Comparison of ENCODE assay signal across 8 mouse cellular contexts in genomic region chr7:74367350-74367749, GRCm38 (mm10).
A peak's percentile ranks its signal among the peaks of the same experiment; 100 is the strongest.
DNase-seq lines count a peak whose midpoint lies in the region; ATAC-seq and TF ChIP-seq lines count a peak whose summit lies in the region.

No protein-coding gene starts in this region.

- 31% methylated on average over 7 of the region's 7 CpGs for WGBS in heart, postnatal 0 days
- 28% methylated on average over 7 of the region's 7 CpGs for WGBS in hindbrain, embryonic 14.5 days
- WGBS in liver, postnatal 0 days (ENCODE audit: insufficient replicate concordance), result 40% methylated on average over 7 of the region's 7 CpGs

- no peak for ATAC-seq in heart, postnatal 0 days (ENCODE audit: insufficient read depth, low read depth)
- ATAC-seq in hindbrain, embryonic 14.5 days (ENCODE audit: low FRiP score), result no peak
- ATAC-seq in liver, postnatal 0 days, result no peak

- no peaks in the 10 kb centered on the region for H3K4me1 ChIP-seq in heart, postnatal 0 days (ENCODE audit: control insufficient read depth, insufficient read depth)
- H3K4me1 ChIP-seq in MEL (ENCODE audit: control insufficient read depth in 1 of 2, insufficient read depth in 2 of 2, low read length in 2 of 2), result peaks cover 0 to 11% of the 10 kb centered on the region in 2 experiments
- H3K4me1 ChIP-seq in hindbrain, embryonic 14.5 days (replicated peaks; ENCODE audit: control insufficient read depth, insufficient read depth, low read length), result peaks cover 9% of the 10 kb centered on the region
- H3K4me1 ChIP-seq in liver, postnatal 0 days (ENCODE audit: insufficient read depth), result no peaks in the 10 kb centered on the region

- H3K79me2 ChIP-seq in MEL (ENCODE audit: control insufficient read depth, insufficient read depth, low read length, poor library complexity), result no peaks in the 10 kb centered on the region

- H3K36me3 ChIP-seq in heart, postnatal 0 days (replicated peaks; ENCODE audit: control insufficient read depth, insufficient read depth, low read length), result no peaks in the 10 kb centered on the region
- peaks cover 0 to 6% of the 10 kb centered on the region in 2 experiments; a peak in 2 of 4 replicates for H3K36me3 ChIP-seq in MEL (ENCODE audit: control insufficient read depth in 1 of 2, insufficient read depth in 2 of 2, low read length in 2 of 2)
- no peaks in the 10 kb centered on the region for H3K36me3 ChIP-seq in hindbrain, embryonic 14.5 days (replicated peaks; ENCODE audit: control insufficient read depth, insufficient read depth)
- no peaks in the 10 kb centered on the region for H3K36me3 ChIP-seq in liver, postnatal 0 days (replicated peaks; ENCODE audit: insufficient read depth, low read length)

- no peak for TF ChIP-seq EP300 in heart, postnatal 0 days (IDR thresholded peaks at IDR 0.05; ENCODE audit: low read depth)
- TF ChIP-seq EP300 in MEL (IDR thresholded peaks at IDR 0.05; ENCODE audit: low read depth in 1 of 2, low read length in 2 of 2), result no peak
- TF ChIP-seq EP300 in liver, postnatal 0 days (IDR thresholded peaks at IDR 0.05; ENCODE audit: low read depth), result no peak

- no peaks in the 10 kb centered on the region for H3K27me3 ChIP-seq in heart, postnatal 0 days (ENCODE audit: control insufficient read depth, insufficient read depth, low read length)
- no peaks in the 10 kb centered on the region for H3K27me3 ChIP-seq in MEL (ENCODE audit: control insufficient read depth in 1 of 2, insufficient read depth in 2 of 2, low read length in 2 of 2)
- H3K27me3 ChIP-seq in hindbrain, embryonic 14.5 days (ENCODE audit: control insufficient read depth, insufficient read depth, low read length), result no peaks in the 10 kb centered on the region
- H3K27me3 ChIP-seq in liver, postnatal 0 days (ENCODE audit: insufficient read depth, low read length), result no peaks in the 10 kb centered on the region

- no peak overlapping the region for H3K4me2 ChIP-seq in heart, postnatal 0 days (ENCODE audit: low read depth, low read length)
- 0 out of 2 replicates have a peak overlapping the region, but pooled peaks have one; percentile 12 for H3K4me2 ChIP-seq in hindbrain, embryonic 14.5 days (replicated peaks)
- H3K4me2 ChIP-seq in liver, postnatal 0 days (ENCODE audit: low read depth, low read length), result no peak overlapping the region

- peak; percentile 52 for DNase-seq in heart, postnatal 0 days (ENCODE audit: low spot score)
- DNase-seq in heart, adult 8-10 months (ENCODE audit: low spot score), result no peak
- DNase-seq in MEL (ENCODE audit: low read depth, low spot score), result peak; percentile 30
- peak; percentile 84 for DNase-seq in embryo, embryonic 10.5 days (ENCODE audit: low spot score)
- DNase-seq in hindbrain, embryonic 14.5 days (ENCODE audit: low spot score), result peak; percentile 70
- no peak for DNase-seq in liver, postnatal 0 days
- peak; percentile 68 for DNase-seq in right cerebral cortex, adult 18-20 months
- DNase-seq in adrenal gland, postnatal 25 days, result no peak

- TF ChIP-seq CTCF in heart, postnatal 0 days (IDR thresholded peaks at IDR 0.05; ENCODE audit: low read depth), result peak; percentile 71
- peak; percentile 10 to 60 (median 58); a peak in 5 of 6 replicates for TF ChIP-seq CTCF in MEL (IDR thresholded peaks at IDR 0.05 in 2 of 3, conservative IDR thresholded peaks at IDR 0.05 in 1 of 3; ENCODE audit: control insufficient read depth in 1 of 3, insufficient read depth in 1 of 3, low read depth in 2 of 3, low read length in 3 of 3, poor library complexity in 1 of 3, severe bottlenecking in 1 of 3)
- TF ChIP-seq CTCF in liver, postnatal 0 days (IDR thresholded peaks at IDR 0.05; ENCODE audit: low read depth), result peak; percentile 55

- no peak overlapping the region for H3K4me3 ChIP-seq in heart, postnatal 0 days (ENCODE audit: low read depth, low read length)
- no peak overlapping the region for H3K4me3 ChIP-seq in MEL (ENCODE audit: control insufficient read depth in 1 of 2, insufficient read depth in 1 of 2, low read depth in 2 of 2, low read length in 2 of 2)
- H3K4me3 ChIP-seq in hindbrain, embryonic 14.5 days (replicated peaks; ENCODE audit: low read length), result no peak overlapping the region
- H3K4me3 ChIP-seq in liver, postnatal 0 days (ENCODE audit: low read depth, low read length), result no peak overlapping the region

- H3K9ac ChIP-seq in heart, postnatal 0 days (replicated peaks; ENCODE audit: low read depth, low read length), result no peak overlapping the region
- H3K9ac ChIP-seq in MEL (ENCODE audit: control insufficient read depth, low read depth, low read length, poor library complexity, severe bottlenecking), result no peak overlapping the region
- H3K9ac ChIP-seq in hindbrain, embryonic 14.5 days, result no peak overlapping the region
- no peak overlapping the region for H3K9ac ChIP-seq in liver, postnatal 0 days (replicated peaks)

- TF ChIP-seq POLR2A in MEL (IDR thresholded peaks at IDR 0.05; ENCODE audit: control insufficient read depth in 1 of 2, insufficient read depth in 1 of 2, low read depth in 1 of 2, low read length in 2 of 2, poor library complexity in 1 of 2), result no peak

- no peak overlapping the region for H3K27ac ChIP-seq in heart, postnatal 0 days (ENCODE audit: low read depth)
- H3K27ac ChIP-seq in MEL (ENCODE audit: control insufficient read depth, low read depth, low read length), result no peak overlapping the region
- no peak overlapping the region for H3K27ac ChIP-seq in hindbrain, embryonic 14.5 days
- no peak overlapping the region for H3K27ac ChIP-seq in liver, postnatal 0 days (ENCODE audit: low read depth)

- TF ChIP-seq RAD21 in MEL (IDR thresholded peaks at IDR 0.05; ENCODE audit: low read depth, low read length), result peak; percentile 49

- no peaks in the 10 kb centered on the region for H3K9me3 ChIP-seq in heart, postnatal 0 days (replicated peaks; ENCODE audit: control insufficient read depth, low read length)
- no peaks in the 10 kb centered on the region for H3K9me3 ChIP-seq in MEL (replicated peaks; ENCODE audit: insufficient read depth, low read length)
- no peaks in the 10 kb centered on the region for H3K9me3 ChIP-seq in hindbrain, embryonic 14.5 days (ENCODE audit: control insufficient read depth, low read length)
- no peaks in the 10 kb centered on the region for H3K9me3 ChIP-seq in liver, postnatal 0 days (ENCODE audit: low read length)

TF ChIP-seq in MEL, 35 proteins besides CTCF, POLR2A, EP300 and RAD21:
- TF ChIP-seq E2F4 (IDR thresholded peaks at IDR 0.05; ENCODE audit: borderline replicate concordance, low read depth, low read length) (no peak), SMC3 (IDR thresholded peaks at IDR 0.05; ENCODE audit: low read depth, low read length) (0 out of 2 replicates have a peak, but pooled peaks have one; percentile 29)

Comparison
In these comparisons a context has a peak if more than half of its experiments do, and no peak if none do; other contexts are left out.
1. DNase-seq: peak in heart, postnatal 0 days (single experiment), MEL (single experiment), embryo, embryonic 10.5 days (single experiment), hindbrain, embryonic 14.5 days (single experiment) and right cerebral cortex, adult 18-20 months (single experiment); none in heart, adult 8-10 months (single experiment), liver, postnatal 0 days (single experiment) and adrenal gland, postnatal 25 days (single experiment).
2. Peak in every context shown above with its lines, with median percentiles within 50 percentile points of each other: CTCF ChIP-seq.